Mouse (Mus musculus): ENCODE data around the gene Zpld1. TPM values are rescaled to one million over a fixed set of nuclear protein-coding genes. Genes with fewer than 3 reads are reported as not detected.

Zpld1 gene
- total RNA-seq, 1 experiment: not detected

DNA sequence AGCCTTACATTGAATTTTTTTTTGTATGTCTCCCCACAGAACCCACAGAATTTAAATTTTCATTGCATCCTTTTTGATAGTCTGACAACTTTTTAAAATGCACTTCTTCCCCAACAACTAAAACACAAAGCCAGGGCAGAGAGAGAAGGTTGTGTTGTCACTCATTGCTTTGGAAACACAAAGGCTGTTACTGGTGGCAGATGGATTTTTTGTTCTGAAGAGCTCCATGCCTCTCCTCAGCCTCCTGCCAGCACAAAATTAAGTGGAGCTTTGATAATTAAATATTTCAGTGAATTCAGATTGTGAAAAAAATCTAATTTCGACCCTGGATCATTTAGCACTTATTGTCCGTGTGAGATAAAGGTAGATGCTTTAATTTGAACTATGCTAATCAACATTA lies 107.4 kb downstream of the Zpld1 start:
- Histone ChIP-seq H3K4me1 (ENCODE audit: control insufficient read depth in 2 of 2, insufficient read depth in 2 of 2, low read length in 2 of 2, poor library complexity in 1 of 2) (no peaks in the 10 kb centered on the region), H3K27ac (ENCODE audit: insufficient read depth, low read depth, low read length, poor library complexity, severe bottlenecking) (no peak overlapping the region), H3K36me3 (ENCODE audit: control insufficient read depth, insufficient read depth, low read length, poor library complexity, severe bottlenecking) (no peaks in the 10 kb centered on the region), H3K4me3 (ENCODE audit: insufficient read depth in 1 of 2, low read depth in 1 of 2, low read length in 2 of 2, poor library complexity in 1 of 2, severe bottlenecking in 1 of 2) (no peak overlapping the region), H3K9ac (ENCODE audit: insufficient read depth, low read depth, low read length, poor library complexity, severe bottlenecking) (no peak overlapping the region), H3K9me3 (ENCODE audit: control insufficient read depth, insufficient read depth, low read depth, low read length) (no peaks in the 10 kb centered on the region)
- no peak for DNase-seq (ENCODE audit: low read depth, low spot score)
- in situ Hi-C loops (cut with MboI; ENCODE audit: low sequenced_read_pairs in 2 of 2, unreplicated experiment in 2 of 2): no loop called here
- TF ChIP-seq HCFC1 (IDR thresholded peaks at IDR 0.05; ENCODE audit: borderline replicate concordance, insufficient read depth, low read length) (no peak), ZNF384 (IDR thresholded peaks at IDR 0.05; ENCODE audit: low read depth, low read length) (no peak), ZC3H11A (IDR thresholded peaks at IDR 0.05; ENCODE audit: borderline replicate concordance, low read depth, low read length) (no peak), MAFK (IDR thresholded peaks at IDR 0.05; ENCODE audit: insufficient read depth, low read depth, low read length) (no peak)

DNA sequence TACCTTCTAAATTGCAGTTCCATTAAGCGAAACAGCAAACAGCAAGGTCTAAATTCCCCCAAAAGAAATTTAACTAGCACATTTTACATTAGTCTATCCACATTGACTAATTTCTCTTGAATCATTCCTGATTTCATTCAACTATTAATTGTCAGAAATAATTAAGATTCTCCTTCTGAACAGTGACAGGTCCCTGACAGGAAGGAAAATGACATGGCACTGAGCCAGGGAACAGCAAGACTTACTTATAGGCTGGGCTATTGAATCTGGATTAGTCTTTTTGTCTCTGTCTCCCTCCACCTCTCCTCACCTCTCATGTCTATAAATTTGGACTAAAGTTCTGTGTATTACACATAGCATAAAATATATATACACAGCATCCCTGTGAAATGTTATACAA lies 112.4 kb downstream of the Zpld1 start:
- no peaks in the 10 kb centered on the region for H3K4me1 ChIP-seq (ENCODE audit: control insufficient read depth in 2 of 2, insufficient read depth in 2 of 2, low read length in 2 of 2, poor library complexity in 1 of 2)
- H3K9ac ChIP-seq (ENCODE audit: insufficient read depth, low read depth, low read length, poor library complexity, severe bottlenecking): no peak overlapping the region
- no peak overlapping the region for H3K27ac ChIP-seq (ENCODE audit: insufficient read depth, low read depth, low read length, poor library complexity, severe bottlenecking)
- H3K4me3 ChIP-seq (ENCODE audit: insufficient read depth in 1 of 2, low read depth in 1 of 2, low read length in 2 of 2, poor library complexity in 1 of 2, severe bottlenecking in 1 of 2): no peak overlapping the region
- in situ Hi-C loops (cut with MboI; ENCODE audit: low sequenced_read_pairs in 2 of 2, unreplicated experiment in 2 of 2): no loop called here
- no peaks in the 10 kb centered on the region for H3K36me3 ChIP-seq (ENCODE audit: control insufficient read depth, insufficient read depth, low read length, poor library complexity, severe bottlenecking)
- TF ChIP-seq MAFK (IDR thresholded peaks at IDR 0.05; ENCODE audit: insufficient read depth, low read depth, low read length) (no peak), ZNF384 (IDR thresholded peaks at IDR 0.05; ENCODE audit: low read depth, low read length) (no peak), HCFC1 (IDR thresholded peaks at IDR 0.05; ENCODE audit: borderline replicate concordance, insufficient read depth, low read length) (no peak), ZC3H11A (IDR thresholded peaks at IDR 0.05; ENCODE audit: borderline replicate concordance, low read depth, low read length) (no peak)
- H3K9me3 ChIP-seq (ENCODE audit: control insufficient read depth, insufficient read depth, low read depth, low read length): no peaks in the 10 kb centered on the region
- DNase-seq (ENCODE audit: low read depth, low spot score): no peak
